In genomic region chr8:20388706-20389362, GRCm38 (mm10) we compare ENCODE assay signal across 9 mouse cellular contexts. TPM values are rescaled to one million over a fixed set of nuclear protein-coding genes. Genes with fewer than 3 reads are reported as not detected.
DNase-seq lines count a peak whose midpoint lies in the region; ATAC-seq and TF ChIP-seq lines count a peak whose summit lies in the region.
"Not testable (repeated sequence)": the region's sequence is repeated elsewhere in the genome, so short reads cannot be mapped to it uniquely, and the experiment has no call there.
"Had no signal": no experiment of that assay in that cellular context is flagged by ENCODE, and none has a peak within 500 bp of the region (broad histone marks: within the 10 kb centered on the region; RNA-seq: fewer than 3 reads in every experiment).

No protein-coding gene starts in this region.

- TF ChIP-seq POLR2A in lung, adult 2 months (IDR thresholded peaks at IDR 0.05; ENCODE audit: borderline replicate concordance, extremely low read depth, low read depth, low read length) = not testable (repeated sequence)

- H3K27me3 ChIP-seq in embryonic facial prominence, embryonic 15.5 days; hindbrain, embryonic 16.5 days (replicated peaks; ENCODE audit: control insufficient read depth, insufficient read depth, low read length); neural tube, embryonic 11.5 days (ENCODE audit: control insufficient read depth, insufficient read depth, low read length): not testable (repeated sequence)

- TF ChIP-seq CTCF in lung, adult 2 months (IDR thresholded peaks at IDR 0.05; ENCODE audit: insufficient read depth, low read length) = not testable (repeated sequence)

- not testable (repeated sequence) for H3K36me3 ChIP-seq in embryonic facial prominence, embryonic 15.5 days; hindbrain, embryonic 16.5 days (ENCODE audit: control insufficient read depth, insufficient read depth, low read length); neural tube, embryonic 11.5 days (ENCODE audit: control insufficient read depth, insufficient read depth, low read length)

- H3K4me1 ChIP-seq in embryonic facial prominence, embryonic 15.5 days; hindbrain, embryonic 16.5 days (ENCODE audit: control insufficient read depth, insufficient read depth, low read depth, low read length); lung, adult 2 months (ENCODE audit: control insufficient read depth, insufficient read depth, low read length); neural tube, embryonic 11.5 days (ENCODE audit: control insufficient read depth, insufficient read depth, low read length): not testable (repeated sequence)

- H3K4me3 ChIP-seq in embryonic facial prominence, embryonic 15.5 days (replicated peaks); hindbrain, embryonic 16.5 days (ENCODE audit: low read length); lung, adult 2 months (replicated peaks; ENCODE audit: extremely low read depth, low read depth, low read length); neural tube, embryonic 11.5 days (ENCODE audit: low read depth, low read length): not testable (repeated sequence)

- H3K27ac ChIP-seq in embryonic facial prominence, embryonic 15.5 days (replicated peaks); hindbrain, embryonic 16.5 days (ENCODE audit: low read depth, low read length); neural tube, embryonic 11.5 days (ENCODE audit: low read depth, low read length): not testable (repeated sequence)

- H3K9ac ChIP-seq in embryonic facial prominence, embryonic 15.5 days; hindbrain, embryonic 16.5 days (ENCODE audit: low read depth, low read length); neural tube, embryonic 11.5 days (ENCODE audit: low read length): not testable (repeated sequence)

- DNase-seq in adrenal gland, postnatal 10 days = peak; percentile 38
- DNase-seq in gastrocnemius, postnatal 4 days (ENCODE audit: low spot score in 2 of 2) = peak; percentile 56 to 61
- peak; percentile 28 to 42 for DNase-seq in layer of hippocampus, postnatal 10 days (ENCODE audit: low spot score in 2 of 2)
- DNase-seq in lung, adult 2 months = peak; percentile 45
- DNase-seq in neural tube, embryonic 11.5 days (ENCODE audit: low spot score) = not testable (repeated sequence)
- peak; percentile 69 for DNase-seq in testis, postnatal 10 days (ENCODE audit: low spot score)

- not testable (repeated sequence) for H3K4me2 ChIP-seq in embryonic facial prominence, embryonic 15.5 days (replicated peaks); hindbrain, embryonic 16.5 days (ENCODE audit: low read length); neural tube, embryonic 11.5 days (ENCODE audit: low read depth)

- peak; percentile 34; the same call in 1 of the 2 replicates for ATAC-seq in embryonic facial prominence, embryonic 15.5 days (ENCODE audit: insufficient number of reproducible peaks, low FRiP score, low TSS enrichment, low read depth)
- ATAC-seq in hindbrain, embryonic 16.5 days = peak; percentile 71
- peak; percentile 48; the same call in 1 of the 2 replicates for ATAC-seq in neural tube, embryonic 11.5 days (ENCODE audit: insufficient read depth, low FRiP score, low TSS enrichment)

- not testable (repeated sequence) for H3K9me3 ChIP-seq in embryonic facial prominence, embryonic 15.5 days (replicated peaks); hindbrain, embryonic 16.5 days (ENCODE audit: control insufficient read depth, low read length); neural tube, embryonic 11.5 days (ENCODE audit: control insufficient read depth, low read length)

- 57% methylated on average over 4 of the region's 7 CpGs for WGBS in embryonic facial prominence, embryonic 15.5 days
- WGBS in hindbrain, embryonic 16.5 days = no CpG with 5 or more reads among the region's 7 CpGs
- 57% methylated on average over 3 of the region's 7 CpGs for WGBS in lung, adult 2 months
- WGBS in neural tube, embryonic 11.5 days = no CpG with 5 or more reads among the region's 7 CpGs

RNA-seq across cellular contexts. Expression of gene Gm15319, which starts 25.8 kb away (rescaled TPM):
- under 1 TPM in 1 of 2 experiments, not detected in 1; 0.36 TPM for total RNA-seq in adrenal gland, postnatal 10 days (2021)
- 0.08 TPM in 1 of 2 replicates, not detected in the other for polyA plus RNA-seq in embryonic facial prominence, embryonic 15.5 days (2015; fragmentation: Nextera tagmentation; extraction: Ambion mirVana)
- total RNA-seq in gastrocnemius, postnatal 4 days (2021) = under 1 TPM; 0.32 to 0.47 TPM
- polyA plus RNA-seq in hindbrain, embryonic 16.5 days (2015; fragmentation: Nextera tagmentation; extraction: Ambion mirVana) = 0.16 TPM in 1 of 2 replicates, not detected in the other
- total RNA-seq in layer of hippocampus, postnatal 10 days (2021) = under 1 TPM; 0.69 TPM
- polyA plus RNA-seq in lung, adult 2 months (2012; rRNA removed) = 0.07 TPM in 1 of 2 replicates, not detected in the other
- polyA plus RNA-seq in neural tube, embryonic 11.5 days (2014; fragmentation: Nextera tagmentation; extraction: Ambion mirVana) = not detected in 2 replicates
- polyA plus RNA-seq: large intestine, adult 2 months had no signal
